Mouse (Mus musculus) embryonic fibroblast, embryonic 13.5 days (primary cell): ENCODE data around the gene Akap10.

ENCODE experiments used
- CTCF ChIP-seq: IDR thresholded peaks from 2 replicates; pipeline ENCODE4 v1.5.1; 2011; ENCODE audit warnings: mild to moderate bottlenecking, control low read depth, low read length, moderate library complexity, borderline replicate concordance; ENCODE audit not compliant: insufficient read depth
- POLR2A ChIP-seq: IDR thresholded peaks from 2 replicates; pipeline ENCODE4 v1.6.1; 2011; ENCODE audit warnings: low read depth, mild to moderate bottlenecking, control low read depth, low read length, moderate library complexity

- TF ChIP-seq CTCF (no peak), POLR2A (no peak)
Measured at GRCm38 (mm10) chr11:61929323-61930097, 542 bp downstream of the Akap10 start.
